Mouse (Mus musculus): ENCODE measurements around the gene Iqcg.

The Iqcg gene

DNA sequence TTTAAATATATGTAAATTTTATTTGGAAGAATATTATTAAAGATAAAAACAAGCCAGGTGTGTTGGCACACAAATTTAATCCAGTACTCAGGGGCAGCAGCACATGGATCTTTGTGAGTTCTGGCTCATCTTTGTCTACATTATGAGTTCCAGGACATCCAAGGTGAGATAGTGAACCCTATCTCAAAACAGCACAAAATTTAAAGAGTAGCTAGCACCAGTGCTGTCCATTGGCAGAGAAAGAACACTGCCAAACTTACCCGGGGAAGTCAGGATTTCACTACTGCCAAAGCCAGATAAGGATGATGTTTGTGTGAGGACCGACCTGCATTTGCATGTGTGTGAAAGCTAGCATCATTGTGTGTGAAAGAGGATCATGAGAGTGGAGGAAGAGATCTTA, 83.0 kb downstream of the Iqcg start:
- DNase-seq = no peak

DNA sequence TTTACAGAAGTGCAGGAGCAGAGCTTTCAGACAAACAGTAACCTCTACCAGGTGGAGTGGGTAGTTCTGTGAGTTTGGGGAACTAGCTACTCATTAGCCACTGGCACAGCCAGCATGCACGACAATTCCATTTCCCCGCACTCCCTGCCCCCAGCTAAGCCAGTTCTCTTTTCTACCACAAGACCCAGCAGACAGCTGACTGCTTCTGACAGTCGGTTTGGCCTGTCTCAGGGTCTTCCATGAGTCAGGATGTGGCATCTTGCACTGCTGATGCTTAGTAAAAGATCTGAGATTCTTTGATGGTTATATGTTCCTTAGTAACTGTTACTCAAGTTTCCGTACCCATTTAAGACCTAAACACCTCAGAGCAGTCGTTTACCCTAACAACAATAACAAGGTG, 83.5 kb downstream of the Iqcg start:
- DNase-seq = no peak
